Mouse (Mus musculus) layer of hippocampus, postnatal 14 days (tissue): Measurements from ENCODE around the gene Chchd1. TPM values are rescaled to one million over a fixed set of nuclear protein-coding genes. Genes with fewer than 3 reads are reported as not detected.

Experiments
- microRNA-seq, 2 experiments: library from miRNA; unstranded; fragments of <30 nt; microRNA quantifications; one replicate each; pipeline ENCODE4 v1.2.0; 2021
- total RNA-seq, 2 experiments: library from RNA; stranded (reverse); gene quantifications; 2 replicates each; pipeline ENCODE4 v1.2.3; 2021

Chchd1 gene
- total RNA-seq, 2 experiments from 2014 or later, result 48.4 to 51.8 TPM

Small RNAs within 50 kb of the gene (microRNA-seq; reads per million reads assigned to microRNA genes)
- 1.4 to 2.3 reads per million in 2 experiments for gene Mir6946

Other genes starting within 250 kb of the Chchd1 start
- 10 to 100 TPM; 48.4 to 50.6 TPM for gene Anxa7, start 222.9 kb upstream of the Chchd1 start, total RNA-seq
- gene Mss51, start 206.1 kb upstream of the Chchd1 start, total RNA-seq, result 1 to 10 TPM; 1.0 to 1.8 TPM
- gene Ppp3cb, start 156.4 kb upstream of the Chchd1 start, total RNA-seq, result 100 to 1,000 TPM; 373 to 392 TPM
- gene Usp54, start 61.9 kb upstream of the Chchd1 start, total RNA-seq, result 10 to 100 TPM; 38.6 to 51.9 TPM
- not detected for gene Myoz1, start 46.5 kb upstream of the Chchd1 start, total RNA-seq
- gene Synpo2l, start 34.7 kb upstream of the Chchd1 start, total RNA-seq, result under 1 TPM; 0.35 to 0.57 TPM
- 100 to 1,000 TPM; 106 to 110 TPM for gene Sec24c, start 28.7 kb upstream of the Chchd1 start, total RNA-seq
- gene Fut11, start 8.0 kb upstream of the Chchd1 start, total RNA-seq, result 10 to 100 TPM; 18.2 to 18.5 TPM
- 100 to 1,000 TPM; 142 to 161 TPM for gene Zswim8, start 4.5 kb downstream of the Chchd1 start, total RNA-seq
- gene Ndst2, start 31.6 kb downstream of the Chchd1 start, total RNA-seq, result 10 to 100 TPM; 14.3 to 18.1 TPM
- 100 to 1,000 TPM; 186 to 188 TPM for gene Camk2g, start 91.1 kb downstream of the Chchd1 start, total RNA-seq
- gene Plau, start 133.7 kb downstream of the Chchd1 start, total RNA-seq, result 1 to 10 TPM; 3.7 to 4.6 TPM
- gene Vcl, start 226.4 kb downstream of the Chchd1 start, total RNA-seq, result 10 to 100 TPM; 36.6 to 42.6 TPM